Mouse (Mus musculus) 416B (cell line): ENCODE results near the gene Cactin.

Experiments
- DNase-seq: peaks from one replicate; pipeline ENCODE4 v3.0.0; 2011; ENCODE audit warnings: low read depth

Cactin gene

DNA sequence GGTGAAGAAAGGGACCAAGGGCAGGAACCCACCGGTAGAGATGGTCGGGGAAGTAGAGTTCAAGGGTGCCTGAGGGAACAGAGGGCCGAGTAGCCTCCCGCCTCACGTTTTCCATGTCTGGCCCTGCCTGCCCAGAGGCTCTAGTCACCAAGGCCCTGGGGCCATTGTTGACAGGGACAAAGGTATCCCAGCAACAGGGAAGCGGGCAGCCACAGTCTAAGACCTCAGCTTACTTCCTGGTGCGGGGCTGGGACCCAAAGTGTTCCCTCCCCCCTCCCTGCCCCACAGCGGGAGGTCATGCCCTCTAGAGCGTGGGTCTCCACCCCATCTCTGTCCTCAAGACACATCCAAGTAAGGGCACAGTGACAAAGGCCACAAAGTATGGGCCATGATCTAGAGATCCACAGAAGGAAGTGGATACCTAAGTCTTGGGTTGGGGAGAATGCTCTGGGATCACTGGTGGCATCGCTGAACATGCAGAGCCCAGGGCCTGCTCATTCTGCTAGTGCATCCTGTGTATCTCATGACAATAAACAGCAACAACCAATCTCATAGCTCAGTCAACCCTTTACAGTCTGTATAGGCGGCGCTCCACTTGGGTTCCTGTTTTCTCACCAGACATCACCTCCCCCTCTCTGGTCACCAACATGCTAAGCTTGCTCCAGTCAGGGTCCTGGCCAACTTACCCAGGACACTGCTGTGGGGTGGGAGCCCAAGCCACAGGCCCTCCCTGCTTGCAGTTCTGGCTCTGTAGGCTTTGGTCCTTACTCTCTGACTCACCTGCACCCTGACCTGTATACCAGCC lies 45.0 kb downstream of the Cactin start, which contains the start of gene 4930404N11Rik:
TSS of gene 4930404N11Rik (minus strand) at position 145 of the 805 bp plus-strand sequence.
- DNase-seq = peak; percentile 59

GRCm38 (mm10) chr10:81366477-81367206 lies 45.7 kb downstream of the Cactin start:
- peak; percentile 26 for DNase-seq

- DNase-seq = no peak
Measured at GRCm38 (mm10) chr10:81367207-81367495, 46.2 kb downstream of the Cactin start.

GRCm38 (mm10) chr10:81375322-81375721 lies 54.4 kb downstream of the Cactin start:
- no peak for DNase-seq
